Mouse (Mus musculus): ENCODE data around the gene Olfr1272. TPM values are rescaled to one million over a fixed set of nuclear protein-coding genes. Genes with fewer than 3 reads are reported as not detected.
"Not testable (repeated sequence)": the region's sequence is repeated elsewhere in the genome, so short reads cannot be mapped to it uniquely, and the experiment has no call there.

The Olfr1272 gene
- not detected in 2 replicates for total RNA-seq (2021)
- long read RNA-seq, result 0 reads

- DNase-seq, result no peak
Observed at GRCm38 (mm10) chr2:90292741-90293140, at the start of gene Olfr1272. Olfr1272 (minus strand) TSS chr2:90292841.

DNA sequence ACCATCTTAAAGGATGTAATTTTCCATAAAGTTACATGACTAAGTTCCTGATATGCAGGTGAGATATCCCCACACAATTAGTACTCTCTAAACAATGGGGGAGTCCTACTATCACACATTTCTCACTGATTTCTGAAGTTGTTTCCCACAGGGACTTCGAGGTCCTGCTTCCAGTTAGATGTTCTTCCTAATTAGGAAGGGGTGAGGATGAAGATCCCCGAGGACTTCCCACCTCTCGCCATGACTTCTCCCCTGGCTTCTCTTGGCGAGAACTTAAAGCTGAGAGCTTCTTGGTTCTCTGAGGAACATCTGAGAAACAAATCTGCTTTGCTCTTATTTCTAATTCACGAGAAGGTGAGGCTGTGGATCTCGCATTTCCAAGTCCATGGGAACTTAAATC is 29.3 kb upstream of the Olfr1272 start, which contains the start of gene Gm13769:
Gm13769 (plus strand) TSS at position 301 of the 400 bp plus-strand sequence.
- not testable (repeated sequence) for DNase-seq

DNA sequence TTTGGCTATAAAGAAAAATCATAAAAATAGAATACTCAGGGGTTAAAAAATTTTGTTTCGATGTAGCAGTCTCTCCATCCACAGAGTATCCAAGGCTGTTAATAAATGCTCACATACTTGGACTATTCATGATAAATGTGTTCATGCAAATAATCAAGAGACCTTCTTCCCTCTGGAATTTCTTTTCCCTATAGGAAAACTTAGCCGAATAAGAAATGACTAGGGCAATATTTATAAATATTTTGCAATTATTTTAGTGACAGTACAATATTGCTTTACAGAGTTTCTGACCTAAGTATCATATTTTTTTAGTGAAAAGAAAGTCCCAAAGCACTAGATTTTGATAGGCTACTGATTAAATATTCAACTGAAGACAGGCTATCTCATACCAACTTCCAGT is 21.7 kb downstream of the Olfr1272 start, which contains the start of gene Olfr1271:
Olfr1271 (minus strand) TSS at position 101 of the 400 bp plus-strand sequence.
- DNase-seq, result no peak

GRCm38 (mm10) chr2:90257492-90257891 is 35.1 kb downstream of the Olfr1272 start, which contains the start of gene Olfr142:
Olfr142 (minus strand) TSS chr2:90257592.
- no peak for DNase-seq

Other genes starting within 250 kb of the Olfr1272 start
- not detected in 2 replicates for gene Olfr140, start 229.2 kb downstream of the Olfr1272 start, total RNA-seq (2021)
- not detected in 2 replicates for gene Olfr1269, start 171.4 kb downstream of the Olfr1272 start, total RNA-seq (2021)
- not detected in 2 replicates for gene Olfr32, start 150.5 kb downstream of the Olfr1272 start, total RNA-seq (2021)
- not detected in 2 replicates for gene Olfr1270, start 139.8 kb downstream of the Olfr1272 start, total RNA-seq (2021)
- 0.38 TPM in 1 of 2 replicates, not detected in the other for gene Olfr1506, start 68.3 kb downstream of the Olfr1272 start, total RNA-seq (2021)
- gene Olfr142, start 35.2 kb downstream of the Olfr1272 start, total RNA-seq (2021), result not detected in 2 replicates
- not detected in 2 replicates for gene Olfr1271, start 21.8 kb downstream of the Olfr1272 start, total RNA-seq (2021)
- gene Gm13769, start 29.4 kb upstream of the Olfr1272 start, total RNA-seq (2021), result not detected in 2 replicates
- not detected in 2 replicates for gene Olfr1274-ps, start 105.8 kb upstream of the Olfr1272 start, total RNA-seq (2021)

Measured in adrenal gland, postnatal 25 days (tissue).